Mouse (Mus musculus): ENCODE results near the gene Trpv2.

The Trpv2 gene

GRCm38 (mm10) chr11:62624341-62625291 is 50.3 kb downstream of the Trpv2 start:
- in situ Hi-C loops (cut with MboI, MseI): loop anchor here (10.0 kb wide), 1 partner anchor 790 kb away; no protein-coding TSS in a partner anchor

- in situ Hi-C loops (cut with MboI, MseI): loop anchor here (10.0 kb wide), 1 partner anchor 795 kb away; no protein-coding TSS in a partner anchor
Observed at GRCm38 (mm10) chr11:62629352-62630224, 55.3 kb downstream of the Trpv2 start.

GRCm38 (mm10) chr11:62630225-62630821 is 56.0 kb downstream of the Trpv2 start:
- in situ Hi-C loops (cut with MboI, MseI): no loop called here

GRCm38 (mm10) chr11:62631138-62631537 is 56.9 kb downstream of the Trpv2 start:
- in situ Hi-C loops (cut with MboI, MseI): no loop called here

GRCm38 (mm10) chr11:62635406-62635805 is 61.1 kb downstream of the Trpv2 start:
- in situ Hi-C loops (cut with MboI, MseI): no loop called here

- in situ Hi-C loops (cut with MboI, MseI): no loop called here
Observed at GRCm38 (mm10) chr11:62636105-62636839, 62.0 kb downstream of the Trpv2 start.

- in situ Hi-C loops (cut with MboI, MseI): no loop called here
Observed at GRCm38 (mm10) chr11:62636840-62637221, 62.5 kb downstream of the Trpv2 start.

GRCm38 (mm10) chr11:62637401-62637800 is 63.1 kb downstream of the Trpv2 start:
- in situ Hi-C loops (cut with MboI, MseI): no loop called here

- in situ Hi-C loops (cut with MboI, MseI): no loop called here
Observed at GRCm38 (mm10) chr11:62637806-62638205, 63.5 kb downstream of the Trpv2 start.

GRCm38 (mm10) chr11:62638402-62638801 is 64.1 kb downstream of the Trpv2 start:
- in situ Hi-C loops (cut with MboI, MseI): no loop called here

- in situ Hi-C loops (cut with MboI, MseI): no loop called here
Observed at GRCm38 (mm10) chr11:62640378-62640777, 66.1 kb downstream of the Trpv2 start.

- in situ Hi-C loops (cut with MboI, MseI): no loop called here
Observed at GRCm38 (mm10) chr11:62642023-62642844, 67.9 kb downstream of the Trpv2 start.

- in situ Hi-C loops (cut with MboI, MseI): no loop called here
Observed at GRCm38 (mm10) chr11:62643011-62643631, 68.8 kb downstream of the Trpv2 start.

GRCm38 (mm10) chr11:62643681-62644363 is 69.5 kb downstream of the Trpv2 start:
- in situ Hi-C loops (cut with MboI, MseI): no loop called here

- in situ Hi-C loops (cut with MboI, MseI): loop anchor here (5.0 kb wide), 1 partner anchor 32 kb away; no protein-coding TSS in a partner anchor
Observed at GRCm38 (mm10) chr11:62644602-62645336, 70.5 kb downstream of the Trpv2 start.

- in situ Hi-C loops (cut with MboI, MseI): loop anchor here (5.0 kb wide), 1 partner anchor 33 kb away; no protein-coding TSS in a partner anchor
Observed at GRCm38 (mm10) chr11:62645337-62645675, 71.0 kb downstream of the Trpv2 start.

GRCm38 (mm10) chr11:62645732-62646494 is 71.6 kb downstream of the Trpv2 start:
- in situ Hi-C loops (cut with MboI, MseI): loop anchor here (5.0 kb wide), 1 partner anchor 34 kb away; no protein-coding TSS in a partner anchor

GRCm38 (mm10) chr11:62646495-62646843 is 72.2 kb downstream of the Trpv2 start:
- in situ Hi-C loops (cut with MboI, MseI): loop anchor here (5.0 kb wide), 1 partner anchor 34 kb away; no protein-coding TSS in a partner anchor

Measured in T-helper 1 cell (primary cell).